Mouse (Mus musculus) monocyte, adult 5-6 weeks (primary cell): ENCODE data around the gene Gm17949. TPM values are rescaled to one million over a fixed set of nuclear protein-coding genes. Genes with fewer than 3 reads are reported as not detected.
"Not testable (repeated sequence)": the region's sequence is repeated elsewhere in the genome, so short reads cannot be mapped to it uniquely, and the experiment has no call there.

ENCODE experiments used
- ATAC-seq: fragments of 153-309, 156-312 bp; replicated peaks from 2 replicates; pipeline ENCODE4 v1.8.0; 2017; ENCODE audit warnings: mild to moderate bottlenecking; ENCODE audit not compliant: low TSS enrichment, insufficient number of reproducible peaks, severe bottlenecking, poor library complexity, low FRiP score
- total RNA-seq: library from RNA; stranded (forward); fragments of 200-1000, 200-491, 200-594 nt; gene quantifications from 3 replicates; pipeline ENCODE4 v1.2.3, GENCODE M21; 2017

Gene Gm17949
- total RNA-seq, 1 experiment from 2014 or later = not detected

DNA sequence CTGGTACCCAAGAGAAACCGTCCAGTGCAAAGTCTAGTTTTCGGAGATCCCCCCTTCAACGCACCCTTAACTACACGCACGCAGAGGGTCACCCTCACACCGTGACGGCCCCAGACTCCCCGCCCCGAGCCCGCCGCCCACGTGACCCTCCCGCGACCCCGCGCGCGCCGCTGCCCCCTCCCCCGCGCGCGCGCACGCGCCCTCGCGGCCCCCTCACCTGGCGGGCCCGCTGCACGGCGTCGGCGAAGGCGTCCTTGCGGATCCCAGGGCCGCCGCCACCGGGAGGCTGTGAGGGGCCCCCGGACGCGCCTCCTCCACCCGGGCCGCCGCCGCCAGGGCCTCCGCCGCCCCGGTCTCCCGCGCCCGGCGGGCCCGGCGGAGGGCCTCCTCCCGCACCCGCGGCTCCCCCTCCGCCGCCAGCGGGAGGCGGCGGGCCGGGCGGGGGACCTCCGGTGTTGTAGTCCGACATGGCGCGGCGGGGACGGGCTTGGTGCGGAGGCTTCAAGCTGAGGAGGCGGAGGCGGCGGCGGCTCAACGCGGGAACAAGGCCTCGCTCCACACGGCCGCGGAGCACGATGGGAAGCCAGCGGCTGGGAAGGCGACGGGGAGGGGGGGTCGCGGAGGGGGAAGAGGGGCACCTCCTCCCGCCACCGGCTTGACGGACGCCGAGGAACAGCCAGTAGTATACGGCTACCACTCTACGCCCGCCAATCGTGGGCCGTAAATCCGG, 19.8 kb downstream of the Gm17949 start, which contains the start of gene Khsrp:
Gene Khsrp, minus strand, starts transcription at position 592 of the 730 bp plus-strand sequence.
- ATAC-seq = no peak

GRCm38 (mm10) chr17:57031661-57032420, 20.6 kb downstream of the Gm17949 start:
- peak; percentile 88 for ATAC-seq

DNA sequence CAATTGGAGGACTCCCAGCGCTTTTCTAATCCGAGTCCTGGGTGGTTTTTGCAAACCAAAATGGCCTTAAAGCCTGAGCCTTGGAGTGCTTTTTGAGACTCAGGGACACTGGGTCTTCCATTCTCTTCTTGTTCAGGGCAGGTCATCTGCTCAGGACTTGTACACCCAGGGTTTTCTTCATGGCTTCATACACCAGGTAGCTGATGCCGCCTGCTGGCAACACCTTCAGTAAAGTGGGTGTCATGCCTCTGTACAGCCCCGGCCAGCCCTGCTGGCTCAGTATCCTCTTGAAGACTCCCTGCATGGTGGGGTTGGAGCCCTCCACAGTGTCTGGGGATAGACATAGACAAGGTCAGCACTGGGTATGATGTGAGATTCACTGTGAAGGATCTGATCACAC, 21.6 kb downstream of the Gm17949 start:
- no peak for ATAC-seq

GRCm38 (mm10) chr17:57038978-57039377, 27.7 kb downstream of the Gm17949 start:
- ATAC-seq = no peak

DNA sequence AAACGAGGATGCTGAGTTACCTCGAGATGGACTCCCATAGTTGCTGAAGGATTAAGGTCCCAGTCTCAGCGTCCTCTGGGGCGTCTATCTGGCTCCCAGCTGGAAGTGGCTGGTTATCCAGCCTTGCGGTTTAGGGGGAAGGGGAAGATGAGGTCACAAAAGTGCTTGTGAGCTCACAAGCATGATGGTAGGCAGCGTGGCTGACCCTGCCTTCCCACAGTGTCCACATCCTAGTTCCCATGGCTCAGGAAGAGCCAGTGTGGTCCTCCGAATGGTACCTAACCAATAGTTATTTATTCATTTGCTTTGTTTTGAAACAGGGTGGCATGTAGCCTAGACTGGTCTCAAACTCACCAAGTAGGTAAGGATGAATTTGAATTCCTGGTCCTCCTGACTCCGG, 30.3 kb downstream of the Gm17949 start, which contains the start of gene Slc25a41:
Gene Slc25a41, minus strand, starts transcription at position 101 of the 400 bp plus-strand sequence.
- ATAC-seq = no peak

DNA sequence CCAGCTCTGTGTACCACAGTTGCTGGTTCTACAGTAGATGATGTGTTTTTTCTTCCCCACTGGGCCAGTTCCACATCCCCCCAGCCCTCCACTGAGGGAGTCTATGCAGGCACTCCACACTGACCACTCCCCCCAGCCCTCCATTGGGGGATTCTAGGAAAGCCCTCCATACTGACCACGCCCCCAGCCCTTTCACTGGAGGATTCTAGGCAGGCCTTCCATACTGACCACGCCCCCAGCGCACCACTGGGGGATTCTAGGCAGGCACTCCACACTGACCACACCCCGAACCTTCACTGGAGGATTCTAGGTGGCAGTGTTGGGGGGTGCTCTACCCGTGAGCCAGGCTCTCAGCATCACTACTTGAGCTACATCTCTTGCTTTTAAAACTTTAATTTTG, 36.1 kb downstream of the Gm17949 start:
- no peak for ATAC-seq

DNA sequence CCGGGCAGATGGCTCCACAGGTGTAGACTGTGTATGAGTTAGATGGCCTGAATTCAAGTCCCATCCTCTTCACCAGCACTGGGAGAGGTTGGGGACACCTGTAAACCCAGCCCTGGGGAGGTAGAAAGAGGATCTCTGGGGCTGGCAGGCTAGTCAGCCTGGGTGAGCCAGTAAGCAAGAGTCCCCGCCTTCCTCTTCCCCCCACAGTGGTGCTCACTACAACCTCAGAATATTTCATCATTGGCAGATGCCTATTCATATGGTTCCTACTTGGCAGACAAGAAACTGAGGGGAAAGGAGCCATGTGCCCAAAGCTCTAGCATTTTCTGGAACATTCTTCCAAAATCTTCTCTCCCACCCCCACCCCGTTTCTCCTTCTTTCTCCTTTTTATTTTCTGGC, 37.5 kb downstream of the Gm17949 start:
- no peak for ATAC-seq

DNA sequence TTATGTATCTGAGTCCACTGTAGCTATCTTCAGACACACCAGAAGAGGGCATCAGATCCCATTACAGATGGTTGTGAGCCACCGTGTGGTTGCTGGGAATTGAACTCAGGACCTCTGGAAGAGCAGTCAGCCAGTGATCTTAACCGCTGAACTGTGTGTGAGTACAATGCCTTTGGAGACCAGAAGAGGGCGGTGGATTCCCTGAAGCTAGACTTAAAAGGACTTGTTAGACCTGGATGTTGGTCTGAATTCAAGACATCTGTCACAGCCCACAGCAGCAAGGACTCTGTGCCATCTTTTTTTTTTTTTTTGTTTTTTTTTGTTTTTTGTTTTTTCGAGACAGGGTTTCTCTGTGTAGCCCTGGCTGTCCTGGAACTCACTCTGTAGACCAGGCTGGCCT, 40.4 kb downstream of the Gm17949 start:
- not testable (repeated sequence) for ATAC-seq

GRCm38 (mm10) chr17:57056246-57056645, 45.0 kb downstream of the Gm17949 start:
- ATAC-seq = no peak

- ATAC-seq = no peak
Observed at GRCm38 (mm10) chr17:57058891-57059485, 47.7 kb downstream of the Gm17949 start, which contains the start of gene Crb3. TSS of gene Crb3 (plus strand) at chr17:57059105.

DNA sequence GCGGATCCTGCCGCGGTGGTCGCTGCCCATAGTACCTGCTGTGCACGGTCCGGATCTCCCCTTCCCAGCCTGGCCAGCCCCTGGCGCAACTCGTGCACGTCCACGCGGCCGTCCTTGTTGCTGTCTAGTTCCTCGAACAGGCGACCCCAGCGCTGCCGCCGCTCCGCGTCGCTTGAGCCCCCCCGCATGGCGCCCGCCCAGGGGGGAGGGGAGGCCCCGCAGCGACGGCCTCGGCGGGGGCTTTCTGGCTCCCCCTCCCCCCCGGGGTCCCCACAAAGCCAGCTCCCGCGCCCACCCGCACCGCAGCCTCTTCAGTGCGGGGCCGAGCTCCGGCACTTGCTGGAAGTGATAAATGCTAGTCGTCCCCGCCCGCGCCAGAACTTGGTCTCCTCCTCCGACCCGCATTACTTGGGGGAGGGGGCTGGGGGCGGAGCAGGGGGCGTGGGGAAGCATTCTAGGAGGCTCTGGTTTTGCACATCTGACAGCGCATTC, 48.3 kb downstream of the Gm17949 start, which contains the start of gene Slc25a23:
Gene Slc25a23, minus strand, starts transcription at position 378 of the 492 bp plus-strand sequence.
- no peak for ATAC-seq

- peak; percentile 91 for ATAC-seq
Observed at GRCm38 (mm10) chr17:57060231-57060801, 49.0 kb downstream of the Gm17949 start.

DNA sequence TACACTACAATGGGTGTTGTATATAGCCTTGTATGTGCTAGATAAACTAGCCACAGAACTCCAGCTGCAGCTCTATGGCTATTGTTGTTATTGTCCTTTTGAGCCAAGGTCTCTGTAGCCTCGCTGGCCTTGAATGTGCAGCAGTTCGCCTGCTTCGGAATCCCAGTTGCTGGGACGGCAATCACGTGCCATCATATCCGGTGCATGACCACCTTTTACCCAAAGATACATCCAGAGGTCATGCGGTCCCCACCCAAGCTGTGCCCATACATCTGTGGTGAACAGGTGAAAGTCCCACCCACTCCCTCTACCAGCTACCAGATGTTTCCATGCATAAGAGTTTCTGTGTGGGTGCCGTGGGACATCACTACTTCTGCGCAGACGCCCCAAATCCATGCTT, 49.8 kb downstream of the Gm17949 start:
- no peak for ATAC-seq

DNA sequence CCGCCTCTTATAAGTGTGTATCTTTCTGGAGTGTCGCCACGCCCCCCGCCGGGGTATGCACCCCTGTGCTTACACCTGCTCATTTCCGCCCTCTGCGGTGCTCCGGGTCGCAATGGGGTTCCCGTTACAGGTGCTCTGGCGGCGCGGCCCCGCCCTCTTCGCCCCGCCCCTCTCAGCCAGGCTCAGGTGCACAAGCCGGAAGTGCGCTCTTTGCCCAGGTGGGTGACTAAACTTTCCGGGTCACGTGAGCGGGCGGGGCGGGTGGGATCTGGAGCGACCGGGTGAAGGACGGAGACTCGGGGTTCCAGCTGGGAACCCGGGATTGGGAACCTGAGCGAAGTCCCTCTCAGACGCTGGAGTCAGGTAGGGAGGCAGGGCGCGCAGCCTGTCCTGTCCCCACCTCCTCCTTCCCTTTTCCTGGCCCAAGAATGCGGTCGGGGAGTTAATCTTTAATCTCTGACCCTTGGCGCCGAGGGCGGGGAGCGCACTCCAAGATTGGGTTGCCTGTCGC, 50.8 kb downstream of the Gm17949 start:
- ATAC-seq = no peak

- no peak for ATAC-seq
Observed at GRCm38 (mm10) chr17:57062548-57062947, 51.3 kb downstream of the Gm17949 start.

GRCm38 (mm10) chr17:57063031-57063430, 51.8 kb downstream of the Gm17949 start:
- ATAC-seq = no peak

- ATAC-seq = no peak
Observed at GRCm38 (mm10) chr17:57066908-57067307, 55.6 kb downstream of the Gm17949 start.

DNA sequence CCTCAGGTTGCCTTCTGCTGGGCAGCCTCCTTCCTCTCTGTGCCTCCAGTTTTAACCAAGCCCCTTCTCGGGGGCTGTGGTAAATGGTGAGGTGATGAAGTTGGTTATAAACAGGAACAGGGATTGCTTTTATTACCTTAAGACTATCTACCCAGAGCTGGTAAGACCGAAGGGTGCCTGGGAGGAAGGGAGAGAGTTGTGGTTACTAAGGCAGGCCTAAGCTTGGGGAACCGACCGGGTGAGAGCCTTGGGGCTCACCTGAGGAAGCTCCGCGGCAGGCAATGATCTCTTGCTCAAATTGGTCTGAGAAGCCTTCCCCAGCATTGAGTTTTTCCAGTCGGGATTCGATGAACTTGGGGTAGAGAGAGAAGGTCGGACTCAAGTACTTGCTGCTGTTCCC, 59.0 kb downstream of the Gm17949 start:
- ATAC-seq = no peak

DNA sequence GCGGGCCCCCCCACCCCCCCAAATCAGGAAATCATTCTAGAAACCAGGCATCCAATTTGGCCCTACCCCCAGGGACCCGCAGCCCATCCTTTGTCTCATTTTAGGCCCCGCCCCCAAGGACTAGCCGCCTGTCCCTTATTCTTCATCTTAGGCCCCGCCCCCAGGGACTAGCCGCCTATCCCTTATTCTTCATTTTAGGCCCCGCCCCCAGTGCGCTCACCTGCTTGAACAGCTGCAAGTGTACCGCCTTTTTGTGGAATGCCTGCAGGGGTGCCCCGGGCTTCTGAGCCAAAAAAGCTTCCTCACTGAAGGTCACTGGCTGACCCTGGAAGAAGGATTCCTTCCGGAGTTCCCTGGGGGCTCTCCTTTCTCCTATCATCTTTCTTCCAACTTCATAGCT, 59.4 kb downstream of the Gm17949 start:
- no peak for ATAC-seq
